Mouse (Mus musculus) kidney, adult 2 months (tissue): Measurements from ENCODE around the gene Zfp961.

ENCODE experiments used
- CTCF ChIP-seq: fragments of 200-500 bp; conservative IDR thresholded peaks from 2 replicates; pipeline ENCODE4 v1.5.1; 2011; ENCODE audit warnings: low read depth, mild to moderate bottlenecking, control low read depth, low read length, moderate library complexity, mixed read lengths; ENCODE audit not compliant: insufficient read depth, insufficient read length
- POLR2A ChIP-seq: fragments of 200-500 bp; IDR thresholded peaks from one replicate; pipeline ENCODE4 v1.6.1; 2011; ENCODE audit warnings: low read depth, low read length, control low read depth

DNA sequence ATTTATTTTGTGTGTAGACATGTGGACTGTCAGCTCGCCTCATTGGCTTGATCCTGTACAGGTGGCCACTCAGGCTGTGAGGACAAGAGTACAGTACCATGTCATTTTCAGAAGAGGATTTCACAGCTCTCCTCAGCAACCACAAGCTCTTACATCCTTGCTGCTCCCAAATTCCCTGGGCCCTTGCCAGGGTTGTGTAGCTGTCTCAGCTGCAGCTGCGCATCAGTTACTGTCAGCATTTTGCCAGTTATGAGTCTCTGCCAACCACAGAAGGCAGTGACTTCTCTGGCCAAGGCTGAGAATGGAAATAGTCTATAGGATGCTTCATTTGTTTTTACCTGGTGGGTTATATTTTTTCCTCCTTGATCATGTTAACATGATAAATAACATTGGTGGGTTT is 67.3 kb downstream of the Zfp961 start:
- TF ChIP-seq POLR2A (no peak), CTCF (no peak)
